Mouse (Mus musculus) stomach, postnatal 0 days (tissue): ENCODE measurements around the gene S100a7a.

Experiments used
- CTCF ChIP-seq: IDR thresholded peaks from 2 replicates; pipeline ENCODE4 v1.5.1; 2016; ENCODE audit warnings: antibody characterized with exemption, low read depth, mild to moderate bottlenecking, moderate library complexity
- EP300 ChIP-seq: optimal IDR thresholded peaks from 2 replicates; pipeline ENCODE3; 2016; ENCODE audit warnings: antibody characterized with exemption

DNA sequence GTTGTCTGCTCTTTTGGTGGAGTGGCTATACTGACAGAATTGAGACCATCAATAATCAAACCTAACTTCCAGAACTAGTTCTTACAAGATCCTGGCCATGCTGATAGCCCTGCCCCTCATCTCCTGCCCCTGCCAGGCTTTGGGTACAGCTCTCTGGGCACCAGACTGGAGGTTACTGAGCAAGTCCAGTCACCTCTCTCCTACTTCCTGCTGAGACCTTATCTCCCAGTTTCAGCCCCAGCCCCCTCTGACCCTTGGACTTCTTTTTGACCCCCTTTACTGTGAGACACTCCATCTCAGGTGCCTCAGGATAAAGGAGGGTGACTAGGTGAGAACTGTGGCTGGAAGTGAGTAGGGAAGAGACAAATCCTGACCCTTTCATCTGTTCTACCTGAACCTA, 44.7 kb upstream of the S100a7a start:
- TF ChIP-seq CTCF, result no peak
- TF ChIP-seq EP300, result no peak
